Mouse (Mus musculus): Measurements from ENCODE around the gene Srrt. TPM values are rescaled to one million over a fixed set of nuclear protein-coding genes. Genes with fewer than 3 reads are reported as not detected.
"Not testable (repeated sequence)": the region's sequence is repeated elsewhere in the genome, so short reads cannot be mapped to it uniquely, and the experiment has no call there.

Gene Srrt
- total RNA-seq, 1 experiment from 2014 or later, result 317 TPM

GRCm38 (mm10) chr5:137287953-137288743, 19.3 kb downstream of the Srrt start:
- no peak for ATAC-seq (replicated peaks in 1 of 2; ENCODE audit: insufficient read depth in 1 of 2, low FRiP score in 2 of 2, low TSS enrichment in 1 of 2, low read depth in 1 of 2, poor library complexity in 2 of 2, severe bottlenecking in 2 of 2)

GRCm38 (mm10) chr5:137287032-137287952, 20.2 kb downstream of the Srrt start, which contains the start of gene Ache:
Gene Ache, plus strand, starts transcription at chr5:137287519.
- no peak for ATAC-seq (replicated peaks in 1 of 2; ENCODE audit: insufficient read depth in 1 of 2, low FRiP score in 2 of 2, low TSS enrichment in 1 of 2, low read depth in 1 of 2, poor library complexity in 2 of 2, severe bottlenecking in 2 of 2)

GRCm38 (mm10) chr5:137286655-137287031, 20.8 kb downstream of the Srrt start:
- peak; percentile 67 for ATAC-seq (replicated peaks in 1 of 2; ENCODE audit: insufficient read depth in 1 of 2, low FRiP score in 2 of 2, low TSS enrichment in 1 of 2, low read depth in 1 of 2, poor library complexity in 2 of 2, severe bottlenecking in 2 of 2)

- ATAC-seq (replicated peaks in 1 of 2; ENCODE audit: insufficient read depth in 1 of 2, low FRiP score in 2 of 2, low TSS enrichment in 1 of 2, low read depth in 1 of 2, poor library complexity in 2 of 2, severe bottlenecking in 2 of 2), result no peak
These were observed 21.5 kb downstream of the Srrt start for GRCm38 (mm10) chr5:137285986-137286385.

GRCm38 (mm10) chr5:137285045-137285444, 22.4 kb downstream of the Srrt start:
- ATAC-seq (replicated peaks in 1 of 2; ENCODE audit: insufficient read depth in 1 of 2, low FRiP score in 2 of 2, low TSS enrichment in 1 of 2, low read depth in 1 of 2, poor library complexity in 2 of 2, severe bottlenecking in 2 of 2), result no peak

GRCm38 (mm10) chr5:137284411-137284810, 23.1 kb downstream of the Srrt start:
- not testable (repeated sequence) for ATAC-seq (replicated peaks in 1 of 2; ENCODE audit: insufficient read depth in 1 of 2, low FRiP score in 2 of 2, low TSS enrichment in 1 of 2, low read depth in 1 of 2, poor library complexity in 2 of 2, severe bottlenecking in 2 of 2)

- ATAC-seq (replicated peaks in 1 of 2; ENCODE audit: insufficient read depth in 1 of 2, low FRiP score in 2 of 2, low TSS enrichment in 1 of 2, low read depth in 1 of 2, poor library complexity in 2 of 2, severe bottlenecking in 2 of 2), result peak; percentile 59 to 72; a peak in 2 of 4 replicates
These were observed 29.8 kb downstream of the Srrt start for GRCm38 (mm10) chr5:137277360-137278342.

- peak; percentile 19 to 23; a peak in 2 of 4 replicates for ATAC-seq (replicated peaks in 1 of 2; ENCODE audit: insufficient read depth in 1 of 2, low FRiP score in 2 of 2, low TSS enrichment in 1 of 2, low read depth in 1 of 2, poor library complexity in 2 of 2, severe bottlenecking in 2 of 2)
These were observed 39.2 kb downstream of the Srrt start for GRCm38 (mm10) chr5:137268131-137268910.

- no peak for ATAC-seq (replicated peaks in 1 of 2; ENCODE audit: insufficient read depth in 1 of 2, low FRiP score in 2 of 2, low TSS enrichment in 1 of 2, low read depth in 1 of 2, poor library complexity in 2 of 2, severe bottlenecking in 2 of 2)
These were observed 42.7 kb downstream of the Srrt start for GRCm38 (mm10) chr5:137264787-137265186.

GRCm38 (mm10) chr5:137263897-137264720, 43.4 kb downstream of the Srrt start:
- peak; percentile 58 to 83 for ATAC-seq (replicated peaks in 1 of 2; ENCODE audit: insufficient read depth in 1 of 2, low FRiP score in 2 of 2, low TSS enrichment in 1 of 2, low read depth in 1 of 2, poor library complexity in 2 of 2, severe bottlenecking in 2 of 2)

Other genes with a start within 250 kb of the Srrt start
- not detected in 2 replicates for gene Serpine1, start 235.4 kb downstream of the Srrt start, total RNA-seq (2017)
- gene Trim56, start 191.5 kb downstream of the Srrt start, total RNA-seq (2017), result 35.8 and 48.8 TPM in 2 replicates
- 0.89 TPM in 1 of 2 replicates, not detected in the other for gene Muc3, start 158.4 kb downstream of the Srrt start, total RNA-seq (2017)
- 1.6 TPM in 1 of 2 replicates, not detected in the other for gene Muc3a, start 95.3 kb downstream of the Srrt start, total RNA-seq (2017)
- 1.3 and 1.9 TPM in 2 replicates for gene Ache, start 20.2 kb downstream of the Srrt start, total RNA-seq (2017)
- 0.94 and 3.6 TPM in 2 replicates for gene Ufsp1, start 13.0 kb downstream of the Srrt start, total RNA-seq (2017)
- gene Trip6, start 6.7 kb upstream of the Srrt start, total RNA-seq (2017), result 17.0 and 21.4 TPM in 2 replicates
- gene Slc12a9, start 25.9 kb upstream of the Srrt start, total RNA-seq (2017), result 4.2 and 8.9 TPM in 2 replicates
- 1.3 and 3.7 TPM in 2 replicates for gene Ephb4, start 42.4 kb upstream of the Srrt start, total RNA-seq (2017)
- gene Zan, start 169.4 kb upstream of the Srrt start, total RNA-seq (2017), result 0.35 and 0.50 TPM in 2 replicates
- 22.0 and 22.1 TPM in 2 replicates for gene Pop7, start 194.8 kb upstream of the Srrt start, total RNA-seq (2017)
- 13.4 and 16.3 TPM in 2 replicates for gene Gigyf1, start 210.9 kb upstream of the Srrt start, total RNA-seq (2017)
- gene Epo, start 225.6 kb upstream of the Srrt start, total RNA-seq (2017), result not detected in 2 replicates
- gene Gnb2, start 225.8 kb upstream of the Srrt start, total RNA-seq (2017), result 147 and 171 TPM in 2 replicates
- gene Actl6b, start 245.8 kb upstream of the Srrt start, total RNA-seq (2017), result not detected in 2 replicates